Mouse (Mus musculus): ENCODE measurements around the gene Taar6.

The Taar6 gene

GRCm38 (mm10) chr10:23985546-23985945, at the start of gene Taar6:
TSS of gene Taar6 (minus strand) at chr10:23985646.
- DNase-seq, result no peak

DNA sequence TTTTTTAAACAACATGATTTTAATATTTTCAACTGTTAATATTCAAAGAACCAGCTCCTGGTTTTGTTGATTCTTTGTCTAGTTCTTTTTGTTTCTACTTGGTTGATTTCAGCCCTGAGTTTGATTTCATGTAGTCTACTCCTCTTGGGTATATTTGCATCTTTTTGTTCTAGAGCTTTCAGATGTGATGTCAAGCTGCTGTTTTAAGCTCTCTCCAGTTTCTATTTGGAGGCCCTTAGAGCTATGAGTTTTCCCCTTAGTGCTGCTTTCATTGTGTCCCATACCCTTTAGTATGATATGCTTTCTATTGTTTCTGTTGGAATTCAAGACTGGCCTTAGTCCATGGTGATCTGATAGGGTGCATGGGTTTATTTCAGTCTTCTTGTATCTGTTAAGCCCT, 45.9 kb upstream of the Taar6 start:
- no peak for DNase-seq

DNA sequence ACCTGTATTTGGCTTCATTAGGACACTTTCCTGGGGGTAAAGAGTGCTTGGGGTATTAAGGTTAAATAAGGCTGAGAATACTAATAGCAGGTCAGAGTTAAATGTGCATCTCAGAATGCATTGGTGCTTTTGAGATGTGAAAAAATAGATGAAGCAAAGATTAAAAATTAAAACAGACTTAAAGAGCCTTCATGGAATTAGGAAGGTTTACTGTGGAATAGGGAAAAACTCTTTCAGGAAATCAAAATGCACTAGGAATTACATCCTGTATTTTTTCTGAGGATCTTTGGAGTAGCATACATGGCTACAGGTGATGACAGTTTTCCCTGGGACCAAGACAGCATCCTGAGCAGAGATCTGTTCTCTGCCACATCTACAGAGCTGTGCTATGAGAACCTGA, 41.5 kb upstream of the Taar6 start, which contains the start of gene Taar7d:
Gene Taar7d, plus strand, starts transcription at position 301 of the 400 bp plus-strand sequence.
- no peak for DNase-seq

GRCm38 (mm10) chr10:24008143-24008542, 22.7 kb upstream of the Taar6 start:
- no peak for DNase-seq

GRCm38 (mm10) chr10:24007034-24007433, 21.6 kb upstream of the Taar6 start:
- no peak for DNase-seq

DNA sequence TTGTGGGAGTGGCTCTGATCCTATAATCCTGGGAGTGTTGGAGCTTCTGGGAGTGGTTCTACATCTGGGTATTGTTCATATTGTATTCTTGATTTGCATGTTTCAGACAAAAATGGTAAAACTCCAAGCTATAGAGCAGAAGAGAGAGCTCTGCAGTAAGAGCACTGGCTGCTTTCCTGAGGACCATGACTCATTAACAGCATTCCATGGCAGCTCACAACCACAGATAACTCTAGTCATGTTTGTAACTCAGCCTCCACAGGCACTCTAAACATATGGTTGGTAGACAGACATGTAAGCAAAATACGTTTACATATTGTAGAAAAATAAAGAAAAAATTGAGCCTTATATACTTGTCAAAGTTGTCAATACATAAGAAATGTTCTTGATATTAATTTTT, 21.0 kb upstream of the Taar6 start:
- no peak for DNase-seq

DNA sequence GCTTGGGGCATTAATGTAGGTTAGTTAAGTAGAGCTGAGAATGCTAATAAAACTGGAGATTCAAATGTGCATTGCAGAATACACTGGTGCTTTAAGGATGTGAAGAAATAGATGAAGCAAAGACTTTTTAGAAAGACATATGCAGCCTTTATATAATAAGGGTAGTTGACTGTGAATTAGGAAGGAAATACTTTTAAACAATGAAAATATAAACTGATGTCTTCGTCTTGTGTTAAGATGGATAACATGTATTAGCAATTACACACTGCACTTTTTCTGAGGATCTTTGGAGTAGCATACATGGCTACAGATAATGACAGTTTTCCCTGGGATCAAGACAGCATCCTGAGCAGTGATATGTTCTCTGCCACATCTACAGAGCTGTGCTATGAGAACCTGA, 14.2 kb upstream of the Taar6 start, which contains the start of gene Taar7b:
Gene Taar7b, plus strand, starts transcription at position 301 of the 400 bp plus-strand sequence.
- DNase-seq, result no peak

GRCm38 (mm10) chr10:23993381-23993780, 7.9 kb upstream of the Taar6 start, which contains the start of gene Taar7a:
TSS of gene Taar7a (minus strand) at chr10:23993481.
- no peak for DNase-seq

- DNase-seq, result no peak
Measured at GRCm38 (mm10) chr10:23986419-23986818, 973 bp upstream of the Taar6 start.

- DNase-seq, result peak; percentile 85 to 87
Measured at GRCm38 (mm10) chr10:23978901-23979705, 6.3 kb downstream of the Taar6 start.

GRCm38 (mm10) chr10:23977958-23978357, 7.5 kb downstream of the Taar6 start:
- no peak for DNase-seq

DNA sequence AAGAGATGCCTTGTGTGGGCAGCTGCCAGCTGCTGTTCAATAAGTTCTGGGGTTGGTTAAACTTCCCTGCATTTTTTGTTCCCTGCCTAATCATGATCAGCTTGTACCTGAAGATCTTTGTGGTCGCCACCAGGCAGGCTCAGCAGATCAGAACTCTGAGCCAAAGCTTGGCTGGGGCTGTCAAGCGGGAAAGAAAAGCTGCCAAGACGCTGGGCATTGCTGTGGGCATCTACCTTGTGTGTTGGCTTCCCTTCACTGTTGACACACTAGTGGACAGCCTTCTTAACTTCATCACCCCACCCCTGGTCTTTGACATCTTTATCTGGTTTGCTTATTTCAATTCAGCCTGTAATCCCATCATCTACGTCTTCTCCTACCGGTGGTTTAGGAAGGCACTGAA, 14.2 kb downstream of the Taar6 start:
- no peak for DNase-seq

GRCm38 (mm10) chr10:23970656-23971165, 14.7 kb downstream of the Taar6 start, which contains the start of gene Taar5:
TSS of gene Taar5 (plus strand) at chr10:23970706.
- no peak for DNase-seq

DNA sequence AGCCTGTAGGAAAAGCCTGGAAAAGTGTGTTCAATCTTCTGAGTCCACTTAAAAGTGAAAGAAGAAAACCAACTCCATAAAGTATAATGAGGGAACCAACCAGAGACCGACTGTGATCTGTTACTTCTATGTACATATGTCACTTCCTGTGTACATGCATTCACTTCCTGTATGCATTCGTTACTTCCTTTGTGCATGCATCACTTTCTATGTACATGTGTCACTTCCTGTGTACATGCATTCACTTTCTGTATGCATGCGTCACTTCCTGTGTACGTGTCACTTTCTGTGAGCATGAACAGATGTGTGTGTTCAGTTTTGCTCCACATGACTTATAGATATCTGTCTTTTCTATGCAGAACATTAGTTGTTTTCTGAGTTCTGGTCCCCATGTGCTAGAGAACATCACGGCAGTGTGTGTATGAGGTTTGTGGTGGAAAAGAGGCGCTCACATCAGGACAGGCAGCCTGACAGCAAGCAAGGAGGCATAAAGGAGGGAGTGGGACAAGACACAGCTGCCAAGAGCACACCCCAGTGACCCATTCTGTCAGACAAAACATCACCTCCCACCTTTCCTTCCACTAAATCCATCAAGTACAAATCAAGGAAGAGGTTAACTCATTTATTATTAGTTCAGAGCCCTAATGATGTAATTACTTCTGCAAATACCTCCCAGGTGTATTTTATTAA, 20.4 kb downstream of the Taar6 start:
- no peak for DNase-seq

- DNase-seq, result peak in 1 of 2 experiments; percentile 8
Measured at GRCm38 (mm10) chr10:23963444-23963843, 22.0 kb downstream of the Taar6 start.

DNA sequence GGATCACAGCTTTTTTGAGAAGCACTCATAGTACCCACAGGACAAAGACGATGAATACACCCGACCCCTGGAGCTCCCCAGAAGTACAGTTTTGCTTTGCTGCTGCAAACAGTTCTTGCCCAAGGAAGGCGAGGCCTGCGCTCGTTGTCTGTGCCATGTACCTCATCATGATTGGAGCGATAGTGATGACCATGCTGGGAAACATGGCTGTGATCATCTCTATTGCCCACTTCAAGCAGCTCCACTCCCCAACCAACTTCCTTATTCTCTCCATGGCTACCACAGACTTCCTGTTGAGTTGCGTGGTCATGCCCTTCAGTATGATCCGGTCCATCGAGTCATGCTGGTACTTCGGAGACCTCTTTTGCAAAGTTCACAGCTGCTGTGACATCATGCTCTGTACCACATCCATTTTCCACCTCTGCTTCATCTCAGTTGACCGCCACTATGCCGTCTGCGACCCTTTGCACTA, 25.0 kb downstream of the Taar6 start, which contains the start of gene Taar4:
Gene Taar4, plus strand, starts transcription at position 51 of the 472 bp plus-strand sequence.
- peak in 1 of 2 experiments; percentile 34 for DNase-seq

DNA sequence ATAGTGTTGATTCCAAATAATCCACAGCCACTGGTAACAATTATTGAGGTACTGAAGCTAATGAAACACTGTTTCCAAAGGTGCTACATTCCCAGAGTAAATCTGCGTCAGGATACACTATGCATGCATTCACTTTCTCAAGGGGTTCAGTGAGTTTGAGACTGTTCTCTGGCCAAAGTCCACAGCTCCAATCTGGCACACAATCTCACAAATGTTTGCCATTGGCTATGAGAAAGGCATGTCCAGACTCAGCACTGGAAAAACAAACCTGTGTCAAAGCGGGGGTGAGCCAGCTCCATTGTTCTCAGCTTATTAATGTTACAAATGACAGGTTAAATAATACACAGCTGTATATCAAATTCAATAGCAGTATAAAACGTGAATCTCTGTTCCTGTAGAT, 26.4 kb downstream of the Taar6 start:
- peak; percentile 64 to 66 for DNase-seq

GRCm38 (mm10) chr10:23951714-23952113, 33.7 kb downstream of the Taar6 start:
- no peak for DNase-seq

GRCm38 (mm10) chr10:23949508-23950005, 35.9 kb downstream of the Taar6 start, which contains the start of gene Taar3:
TSS of gene Taar3 (plus strand) at chr10:23949558.
- DNase-seq, result peak in 1 of 2 experiments; percentile 29

- peak; percentile 14 to 35 for DNase-seq
Measured at GRCm38 (mm10) chr10:23948026-23948425, 37.4 kb downstream of the Taar6 start.

- DNase-seq, result peak in 1 of 2 experiments; percentile 13
Measured at GRCm38 (mm10) chr10:23942465-23942864, 43.0 kb downstream of the Taar6 start.

DNA sequence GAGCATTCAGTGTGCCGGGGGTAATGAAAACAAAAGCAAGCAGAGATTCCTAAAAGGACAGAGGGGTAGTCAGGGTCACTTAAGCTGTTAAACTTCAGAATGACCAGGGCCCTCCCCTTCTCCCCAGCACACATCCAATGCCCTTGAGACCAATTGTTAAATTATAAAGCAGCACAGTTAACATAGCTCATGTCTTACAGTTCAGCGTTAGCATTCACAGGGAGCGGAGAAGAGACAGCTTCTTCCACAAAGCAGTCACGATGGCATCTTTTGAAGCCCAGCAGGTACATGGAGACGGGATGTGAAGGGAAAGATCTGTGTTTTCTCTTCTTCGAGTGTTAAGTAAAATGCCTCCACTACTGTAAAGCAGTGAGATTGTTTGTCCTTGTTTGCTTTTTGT, 47.1 kb downstream of the Taar6 start, which contains the start of gene Taar2:
Gene Taar2, plus strand, starts transcription at position 261 of the 400 bp plus-strand sequence.
- DNase-seq, result no peak

DNA sequence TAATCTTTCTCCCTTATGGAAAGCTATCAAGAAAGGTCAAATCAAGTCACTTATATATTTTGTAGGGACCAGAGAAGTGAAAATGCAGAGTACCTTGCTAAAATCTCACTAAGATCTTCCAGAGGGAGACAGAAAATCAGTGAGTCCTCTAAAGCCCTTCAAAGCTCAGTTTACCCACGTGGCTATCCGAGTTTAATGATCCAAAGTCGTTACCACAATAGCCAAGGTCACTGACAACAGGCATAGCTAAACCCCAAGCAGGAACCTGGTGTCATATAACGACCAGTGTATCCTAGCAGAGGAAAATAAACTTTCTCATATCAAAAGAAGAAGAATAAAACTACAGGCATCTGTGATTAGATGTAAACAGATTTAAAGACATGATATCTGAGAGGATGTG, 47.8 kb downstream of the Taar6 start:
- no peak for DNase-seq
